Mouse (Mus musculus) central nervous system, embryonic 14 days (tissue): ENCODE results near the gene Ephb3. TPM values are rescaled to one million over a fixed set of nuclear protein-coding genes. Genes with fewer than 3 reads are reported as not detected.

ENCODE experiments used
- polyA plus RNA-seq: library from polyadenylated mRNA; depleted of rRNA; stranded (reverse); fragments of >200 nt; gene quantifications from 2 replicates; pipeline ENCODE4 v1.2.3, GENCODE M21; 2012; rRNA removed

Gene Ephb3
- polyA plus RNA-seq = 16.8 and 27.6 TPM in 2 replicates

GRCm38 (mm10) chr16:21204367-21205092 is at the start of gene Ephb3:
TSS of gene Ephb3 (plus strand) at chr16:21204755.

Other genes with a start within 250 kb of the Ephb3 start
- 0.06 TPM in 1 of 2 replicates, not detected in the other for gene Teddm3, start 50.8 kb upstream of the Ephb3 start, polyA plus RNA-seq
- 20.9 and 22.9 TPM in 2 replicates for gene Vps8, start 218.4 kb downstream of the Ephb3 start, polyA plus RNA-seq